Mouse (Mus musculus): Measurements from ENCODE around the gene Krt5.
A peak's percentile ranks its signal among the peaks of the same experiment; 100 is the strongest.
"Not testable (repeated sequence)": the region's sequence is repeated elsewhere in the genome, so short reads cannot be mapped to it uniquely, and the experiment has no call there.

Gene Krt5

DNA sequence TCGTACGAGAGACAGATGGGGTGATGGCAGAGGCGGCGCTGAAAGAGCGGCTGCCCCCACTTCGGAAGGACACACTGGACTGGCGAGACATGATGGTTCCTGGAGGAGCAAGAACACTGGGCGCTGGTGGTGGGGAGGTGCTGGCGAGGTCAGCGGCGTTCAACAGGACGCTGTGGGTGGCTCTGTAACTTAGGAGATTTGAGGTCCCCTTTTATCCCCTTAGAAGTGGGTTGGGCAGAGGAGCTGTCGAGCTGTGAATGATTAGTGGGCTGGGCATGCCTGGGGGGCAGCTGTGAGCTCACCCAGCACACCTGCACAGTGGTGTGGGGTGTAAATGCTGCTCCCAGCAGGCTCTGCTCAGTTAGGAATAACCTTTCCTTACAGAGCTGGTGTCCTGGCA lies at the start of gene Krt5:
Gene Krt5 (minus strand): TSS at position 179 of the 400 bp plus-strand sequence.
- no peak for DNase-seq

GRCm38 (mm10) chr15:101742711-101743110 lies 30.0 kb upstream of the Krt5 start, which contains the start of gene Krt71:
TSS of gene Krt71 (minus strand) at chr15:101743109.
- DNase-seq = peak; percentile 78

- no peak for DNase-seq
Observed at GRCm38 (mm10) chr15:101737786-101738185, 25.1 kb upstream of the Krt5 start.

GRCm38 (mm10) chr15:101730653-101731052 lies 18.0 kb upstream of the Krt5 start:
- no peak for DNase-seq

DNA sequence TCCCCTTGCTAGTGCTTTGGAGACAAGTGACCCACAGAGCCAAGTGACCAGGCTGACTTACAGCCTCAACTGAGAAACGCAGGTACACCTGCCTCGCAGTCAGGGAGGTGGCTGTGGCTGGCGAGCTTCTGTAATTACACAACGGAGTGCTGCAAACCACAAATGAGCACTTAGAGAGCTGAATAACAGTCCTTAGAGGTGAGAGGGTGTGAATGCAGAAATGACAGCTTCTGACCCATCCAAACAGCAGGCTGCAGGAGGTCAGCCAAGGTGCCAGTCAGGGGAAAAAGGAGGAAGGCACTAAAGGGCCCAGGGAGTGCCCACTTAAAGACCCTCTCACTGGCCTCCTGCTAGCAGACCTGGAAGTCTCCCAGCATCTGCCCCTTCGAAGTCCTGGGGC lies 12.0 kb upstream of the Krt5 start:
- DNase-seq = no peak

DNA sequence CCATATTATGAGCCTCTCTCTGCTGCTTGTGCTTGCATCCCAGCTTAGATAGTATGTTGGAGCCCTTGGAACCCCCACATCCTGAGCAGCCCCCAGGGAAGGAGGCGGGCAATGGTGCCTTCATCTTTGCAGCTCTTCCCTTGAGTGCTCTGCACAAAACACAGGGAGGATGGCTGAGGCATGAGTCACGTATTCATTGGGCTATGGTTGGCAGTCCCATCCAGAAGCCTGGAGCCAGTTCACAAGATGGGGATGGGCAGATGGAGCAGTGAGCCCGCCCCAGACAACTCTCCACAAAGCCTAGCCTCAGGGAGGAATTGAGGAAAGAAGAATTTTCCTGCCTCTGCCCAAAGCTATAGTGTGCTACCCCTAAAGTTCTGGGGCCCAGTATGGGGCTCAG lies 3.1 kb upstream of the Krt5 start:
- DNase-seq = no peak

DNA sequence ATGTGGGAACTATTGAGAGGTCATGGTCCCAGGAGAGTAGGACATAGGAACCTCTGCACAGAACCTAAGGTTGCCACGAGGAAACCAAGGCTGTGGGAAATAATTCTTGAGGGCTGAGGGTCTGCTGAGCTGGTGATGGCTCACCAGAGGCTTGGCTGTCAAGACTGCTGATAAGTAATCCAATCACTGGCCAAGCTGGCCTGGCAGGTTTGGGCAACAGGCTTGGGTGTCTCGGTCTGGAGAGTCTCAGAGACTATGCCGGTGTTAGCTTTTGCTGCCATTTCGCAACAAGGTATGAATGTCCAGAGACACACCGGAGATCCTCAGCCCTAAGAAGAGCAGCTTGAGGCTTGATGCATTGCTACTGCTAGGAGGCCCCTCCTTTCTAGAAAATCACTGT lies 1.7 kb upstream of the Krt5 start:
- DNase-seq = no peak

DNA sequence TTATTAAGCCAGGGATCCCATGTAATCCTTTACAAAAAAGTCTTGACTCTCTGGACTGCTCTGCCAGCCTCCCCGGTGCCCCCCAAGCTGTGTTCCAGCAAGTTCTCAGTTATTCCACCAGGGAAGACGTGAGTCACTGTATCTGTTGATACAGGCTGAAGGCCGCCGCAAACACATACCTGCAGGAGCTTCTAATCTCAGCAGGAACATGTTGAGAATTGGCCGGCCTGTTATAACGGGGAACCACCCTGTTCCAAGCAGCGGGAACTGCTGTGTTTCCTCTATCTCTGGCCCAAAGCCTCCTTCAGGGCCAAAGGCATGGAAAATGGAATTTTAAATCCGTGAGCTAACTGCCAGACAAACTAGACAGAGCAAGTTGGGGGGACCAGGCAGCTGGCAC lies 1.0 kb upstream of the Krt5 start:
- DNase-seq = no peak

DNA sequence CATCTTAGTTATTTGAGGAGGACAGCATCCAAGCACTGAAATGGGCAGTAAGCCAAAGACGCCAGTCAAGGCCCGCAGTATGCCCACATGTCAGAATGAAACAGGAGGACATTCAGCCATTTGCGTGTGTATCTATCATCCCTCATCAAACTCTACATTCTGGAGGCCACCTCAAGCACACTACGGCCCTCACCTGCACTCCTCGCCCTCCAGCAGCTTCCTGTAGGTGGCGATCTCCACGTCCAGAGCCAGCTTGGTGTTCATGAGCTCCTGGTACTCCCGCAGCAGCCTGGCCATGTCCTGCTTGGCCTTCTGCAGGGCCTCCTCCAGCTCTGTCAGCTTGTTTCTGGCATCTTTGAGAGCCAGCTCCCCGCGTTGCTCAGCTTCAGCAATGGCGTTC lies 4.0 kb downstream of the Krt5 start:
- peak; percentile 7 for DNase-seq

- no peak for DNase-seq
Observed at GRCm38 (mm10) chr15:101707454-101707853, 5.2 kb downstream of the Krt5 start.

DNA sequence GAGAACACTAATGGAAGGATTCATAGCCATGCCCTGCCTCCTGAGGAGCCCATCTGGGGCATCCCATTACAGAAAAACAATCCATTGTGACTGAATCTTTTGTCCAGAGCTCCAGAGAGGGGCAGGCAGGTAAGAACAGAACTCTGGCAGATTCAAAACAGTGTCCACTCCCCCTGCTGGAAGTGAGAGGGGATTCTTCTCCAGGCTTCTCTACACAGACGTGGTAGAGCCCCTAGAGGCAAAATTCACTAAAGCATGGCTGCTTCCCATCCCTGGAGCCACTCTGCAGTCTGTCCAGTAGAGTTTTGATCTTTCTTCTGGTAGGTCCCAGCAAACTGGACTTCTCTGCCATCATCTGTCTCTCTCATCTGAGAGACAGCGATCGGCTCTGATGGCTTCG lies 8.6 kb downstream of the Krt5 start:
- DNase-seq = no peak

DNA sequence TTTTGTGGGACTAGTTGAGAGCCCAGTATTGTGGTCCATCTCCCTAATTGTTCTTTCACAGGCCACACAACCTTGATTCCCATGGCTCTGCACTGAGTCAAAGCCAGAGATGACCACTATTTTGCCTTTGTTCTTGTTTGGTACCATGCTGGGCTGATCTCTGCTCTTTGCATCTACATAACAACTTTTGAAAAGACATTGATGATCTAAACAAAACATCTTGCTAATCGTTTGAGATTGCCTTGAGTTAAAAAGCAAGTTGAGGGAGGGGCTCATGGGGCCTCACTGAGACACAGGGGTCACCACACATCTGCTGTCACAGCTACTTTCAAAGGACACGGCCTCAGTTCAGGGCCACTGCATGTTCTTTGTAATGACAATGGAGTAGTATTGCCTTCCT lies 10.3 kb downstream of the Krt5 start:
- DNase-seq = no peak

DNA sequence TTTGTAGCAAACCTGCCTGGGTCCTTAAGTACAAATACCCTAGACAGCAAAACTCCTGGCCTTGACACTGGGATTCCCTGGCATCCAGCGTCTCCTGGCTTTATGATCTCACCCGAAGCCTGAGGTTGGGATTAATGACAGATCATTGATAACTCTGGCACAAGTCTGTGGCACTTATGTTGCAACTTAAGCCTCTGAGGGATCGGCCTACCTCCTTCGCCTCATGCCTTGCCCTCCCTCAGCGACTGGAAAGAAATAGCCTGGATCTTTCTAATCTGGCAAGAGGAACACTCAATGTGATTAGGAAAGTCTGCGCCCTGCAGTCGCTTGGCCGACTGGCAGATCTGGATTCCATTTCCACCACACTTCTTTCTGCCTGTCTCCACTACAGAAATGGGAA lies 12.8 kb downstream of the Krt5 start:
- no peak for DNase-seq

GRCm38 (mm10) chr15:101699192-101699591 lies 13.5 kb downstream of the Krt5 start:
- no peak for DNase-seq

- DNase-seq = no peak
Observed at GRCm38 (mm10) chr15:101697326-101698188, 15.1 kb downstream of the Krt5 start.

GRCm38 (mm10) chr15:101694207-101694606 lies 18.5 kb downstream of the Krt5 start, which contains the start of gene Krt6a:
TSS of gene Krt6a (minus strand) at chr15:101694307.
- no peak for DNase-seq

- not testable (repeated sequence) for DNase-seq
Observed at GRCm38 (mm10) chr15:101690460-101690859, 22.2 kb downstream of the Krt5 start.

- no peak for DNase-seq
Observed at GRCm38 (mm10) chr15:101688161-101688560, 24.5 kb downstream of the Krt5 start.

DNA sequence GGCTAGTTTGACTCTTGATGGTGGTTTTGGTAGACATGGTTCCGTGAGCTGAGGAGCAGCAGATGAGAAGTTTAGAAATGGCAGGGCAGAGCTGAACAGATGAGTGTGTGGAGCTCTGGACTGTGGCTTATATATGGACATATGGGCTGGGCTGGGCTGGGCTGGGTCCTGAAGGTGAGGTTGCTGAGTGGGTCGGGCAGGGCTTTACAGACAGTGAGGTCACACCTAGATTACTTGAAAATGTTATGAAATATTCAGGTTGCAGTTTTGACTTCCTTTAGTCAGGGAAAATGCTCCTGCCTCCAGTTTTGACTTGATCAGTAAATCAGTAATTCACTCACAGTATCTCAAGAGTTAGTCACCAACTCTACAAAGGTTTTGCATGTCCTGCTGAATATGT lies 32.5 kb downstream of the Krt5 start, which contains the start of gene Krt6b:
Gene Krt6b (minus strand): TSS at position 101 of the 400 bp plus-strand sequence.
- DNase-seq = no peak

DNA sequence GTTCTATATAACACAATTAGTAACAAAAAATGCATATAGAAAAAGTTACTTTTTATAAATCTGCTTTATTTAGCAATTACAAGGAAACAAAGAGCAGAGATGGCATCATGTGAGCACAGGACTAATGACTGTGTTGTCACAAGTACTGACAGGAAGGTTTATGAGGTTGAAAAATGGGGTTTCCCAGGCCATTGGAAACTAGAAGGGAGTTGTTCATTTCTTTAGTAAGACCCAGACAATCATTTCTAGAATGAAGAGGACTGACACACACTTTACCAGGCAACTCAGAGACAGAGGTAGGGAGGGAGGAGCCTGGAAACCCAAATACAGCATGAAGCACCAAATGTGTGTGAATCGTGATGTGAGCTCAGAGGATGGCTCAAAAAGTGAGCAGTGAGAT lies 36.7 kb downstream of the Krt5 start:
- no peak for DNase-seq
